Mouse (Mus musculus) heart, adult 2 months (tissue): ENCODE results near the gene Atg2a.

ENCODE experiments used
- CTCF ChIP-seq: fragments of 200-600 bp; IDR thresholded peaks from 2 replicates; pipeline ENCODE4 v1.8.1; 2022; ENCODE audit warnings: antibody characterized with exemption, mild to moderate bottlenecking, moderate library complexity
- POLR2A ChIP-seq: fragments of 200-500 bp; IDR thresholded peaks from 2 replicates; pipeline ENCODE4 v1.6.1; 2011; ENCODE audit warnings: mild to moderate bottlenecking, low read depth, low read length, control low read depth; ENCODE audit not compliant: insufficient read depth

- TF ChIP-seq POLR2A, result no peak
- TF ChIP-seq CTCF, result no peak
These were observed 21.5 kb downstream of the Atg2a start for GRCm38 (mm10) chr19:6262839-6263433.
